9 mouse cellular contexts compared by ENCODE assay signal in the genomic region with DNA sequence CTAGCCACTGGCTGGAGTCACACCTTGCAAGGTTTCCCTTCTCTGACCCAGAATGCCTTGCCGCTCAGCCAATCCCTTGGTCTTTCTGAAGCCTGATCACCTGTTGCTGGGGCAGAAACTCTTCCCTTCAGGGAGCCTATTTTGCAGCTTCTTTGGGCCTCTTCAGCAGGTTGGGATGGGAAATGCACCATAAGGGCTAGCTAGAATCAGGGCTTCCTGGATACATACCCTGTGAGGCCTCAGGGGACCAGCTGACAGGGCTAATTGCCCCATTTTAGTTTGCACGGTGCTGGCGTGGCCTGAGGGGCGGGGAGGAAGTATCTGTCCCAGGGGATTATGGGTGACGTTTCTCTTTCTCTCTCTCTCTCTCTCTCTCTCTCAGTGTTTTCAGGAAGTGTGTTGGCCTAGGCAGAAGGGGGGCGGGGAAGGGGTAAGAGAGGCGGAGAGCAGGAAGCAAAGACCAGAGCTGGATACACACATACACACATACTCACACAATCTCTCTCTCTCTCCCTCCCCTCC. TPM values are rescaled to one million over a fixed set of nuclear protein-coding genes. Genes with fewer than 3 reads are reported as not detected.
A peak's percentile ranks its signal among the peaks of the same experiment; 100 is the strongest.
DNase-seq lines count a peak whose midpoint lies in the region; ATAC-seq and TF ChIP-seq lines count a peak whose summit lies in the region.
"Had no signal": no experiment of that assay in that cellular context is flagged by ENCODE, and none has a peak within 500 bp of the region (broad histone marks: within the 10 kb centered on the region; RNA-seq: fewer than 3 reads in every experiment).

No protein-coding gene starts in this region.

- peaks cover 64% of the 10 kb centered on the region for H3K36me3 ChIP-seq in G1E (replicated peaks)
- H3K36me3 ChIP-seq in intestine, embryonic 14.5 days (ENCODE audit: control insufficient read depth, insufficient read depth, low read length), result no peaks in the 10 kb centered on the region
- H3K36me3 ChIP-seq in liver, embryonic 16.5 days (ENCODE audit: control insufficient read depth, insufficient read depth), result peaks cover 4% of the 10 kb centered on the region; the same call in 1 of the 2 replicates
- no peaks in the 10 kb centered on the region for H3K36me3 ChIP-seq in neural tube, embryonic 13.5 days

- TF ChIP-seq CTCF in G1E (IDR thresholded peaks at IDR 0.05; ENCODE audit: low read depth, low read length), result no peak
- TF ChIP-seq CTCF in cerebellum, adult 2 months (IDR thresholded peaks at IDR 0.05; ENCODE audit: borderline replicate concordance, insufficient read depth, low read depth, low read length), result no peak

- H3K27ac ChIP-seq in intestine, embryonic 14.5 days (ENCODE audit: low read depth), result peak overlapping the region; percentile 87
- peak overlapping the region; percentile 63 for H3K27ac ChIP-seq in liver, embryonic 16.5 days (ENCODE audit: low read length)
- H3K27ac ChIP-seq in neural tube, embryonic 13.5 days (replicated peaks), result no peak overlapping the region
- no peak overlapping the region for H3K27ac ChIP-seq in cerebellum, adult 2 months (ENCODE audit: insufficient read depth, low read length)

- no peaks in the 10 kb centered on the region for H3K9me3 ChIP-seq in G1E (replicated peaks)
- no peaks in the 10 kb centered on the region for H3K9me3 ChIP-seq in intestine, embryonic 14.5 days (ENCODE audit: control insufficient read depth, low read length)
- no peaks in the 10 kb centered on the region for H3K9me3 ChIP-seq in liver, embryonic 16.5 days (replicated peaks; ENCODE audit: control insufficient read depth, low read length)
- no peaks in the 10 kb centered on the region for H3K9me3 ChIP-seq in neural tube, embryonic 13.5 days

- ATAC-seq in G1E (ENCODE audit: extremely low read depth, insufficient number of reproducible peaks, low FRiP score, poor library complexity, severe bottlenecking), result peak; percentile 84
- peak; percentile 82 for ATAC-seq in intestine, embryonic 14.5 days (replicated peaks; ENCODE audit: low FRiP score, low TSS enrichment, low read depth)
- peak; percentile 75 for ATAC-seq in liver, embryonic 16.5 days (ENCODE audit: low read depth)
- ATAC-seq in neural tube, embryonic 13.5 days (ENCODE audit: low read depth), result no peak

- no peaks in the 10 kb centered on the region for H3K27me3 ChIP-seq in G1E (ENCODE audit: insufficient read depth, low read length)
- H3K27me3 ChIP-seq in intestine, embryonic 14.5 days (replicated peaks; ENCODE audit: control insufficient read depth, insufficient read depth, low read length), result no peaks in the 10 kb centered on the region
- no peaks in the 10 kb centered on the region for H3K27me3 ChIP-seq in liver, embryonic 16.5 days (ENCODE audit: control insufficient read depth, insufficient read depth, low read depth, low read length)
- H3K27me3 ChIP-seq in neural tube, embryonic 13.5 days, result no peaks in the 10 kb centered on the region
- H3K27me3 ChIP-seq in cerebellum, adult 2 months (ENCODE audit: control insufficient read depth, insufficient read depth, low read length), result no peaks in the 10 kb centered on the region

- H3K4me3 ChIP-seq in G1E (ENCODE audit: low read depth, low read length), result peak overlapping the region; percentile 64
- H3K4me3 ChIP-seq in intestine, embryonic 14.5 days (ENCODE audit: low read depth, low read length), result peak overlapping the region; percentile 25
- H3K4me3 ChIP-seq in liver, embryonic 16.5 days (ENCODE audit: low read depth, low read length), result peak overlapping the region; percentile 33
- H3K4me3 ChIP-seq in neural tube, embryonic 13.5 days, result no peak overlapping the region
- H3K4me3 ChIP-seq in cerebellum, adult 2 months (replicated peaks; ENCODE audit: insufficient read depth, low read depth, low read length), result no peak overlapping the region

- DNase-seq in G1E (ENCODE audit: low spot score), result peak; percentile 76
- peak; percentile 22 for DNase-seq in c-Kit-positive CD71-positive TER-119-positive erythroid progenitor cells, embryonic 14.5 days (ENCODE audit: low spot score)
- peak; percentile 56 for DNase-seq in gonadal fat pad, adult 2 months (ENCODE audit: low read depth)
- peak; percentile 88 for DNase-seq in intestine, embryonic 14.5 days (ENCODE audit: low spot score)
- peak; percentile 90 for DNase-seq in thymus, postnatal 14 days
- DNase-seq in cerebellum, adult 2 months, result no peak

- peaks cover 47% of the 10 kb centered on the region for H3K4me1 ChIP-seq in G1E (ENCODE audit: insufficient read depth, low read depth, low read length)
- peaks cover 28% of the 10 kb centered on the region; the same call in 1 of the 2 replicates for H3K4me1 ChIP-seq in intestine, embryonic 14.5 days (replicated peaks; ENCODE audit: control insufficient read depth, insufficient read depth, low read length)
- H3K4me1 ChIP-seq in liver, embryonic 16.5 days (ENCODE audit: control insufficient read depth, low read depth, low read length), result peaks cover 25% of the 10 kb centered on the region
- peaks cover 16% of the 10 kb centered on the region; the same call in 1 of the 2 replicates for H3K4me1 ChIP-seq in neural tube, embryonic 13.5 days (replicated peaks)
- H3K4me1 ChIP-seq in cerebellum, adult 2 months (ENCODE audit: control insufficient read depth, insufficient read depth, low read length), result no peaks in the 10 kb centered on the region; the same call in 1 of the 2 replicates

- H3K4me2 ChIP-seq in intestine, embryonic 14.5 days (ENCODE audit: low read length), result peak overlapping the region; percentile 65
- peak overlapping the region; percentile 42 for H3K4me2 ChIP-seq in liver, embryonic 16.5 days (ENCODE audit: low read depth, low read length)
- no peak overlapping the region for H3K4me2 ChIP-seq in neural tube, embryonic 13.5 days

- H3K9ac ChIP-seq in intestine, embryonic 14.5 days (ENCODE audit: low read length), result peak overlapping the region; percentile 55
- H3K9ac ChIP-seq in liver, embryonic 16.5 days (ENCODE audit: low read depth, low read length), result no peak overlapping the region; the same call in 1 of the 2 replicates
- peak overlapping the region; percentile 23; the same call in 1 of the 2 replicates for H3K9ac ChIP-seq in neural tube, embryonic 13.5 days

- TF ChIP-seq POLR2A in cerebellum, adult 2 months (IDR thresholded peaks at IDR 0.05; ENCODE audit: borderline replicate concordance, insufficient read depth, low read length), result no peak

- 8% methylated on average over 7 of the region's 7 CpGs for WGBS in intestine, embryonic 14.5 days
- 10% methylated on average over 7 of the region's 7 CpGs for whole genome bisulfite sequencing in liver, embryonic 16.5 days (ENCODE audit: insufficient replicate concordance)
- WGBS in neural tube, embryonic 13.5 days, result 28% methylated on average over 6 of the region's 7 CpGs
- WGBS in cerebellum, adult 2 months, result 68% methylated on average over 7 of the region's 7 CpGs

RNA-seq across cellular contexts. Expression of gene Arap1, which starts 29.9 kb away (rescaled TPM):
- total RNA-seq in G1E (2014; fragmentation: Nextera tagmentation) (39.7 and 67.6 TPM in 2 replicates), G1E (2017) (102 and 115 TPM in 2 replicates)
- 55.1 and 62.0 TPM in 2 replicates for polyA plus RNA-seq in G1E (2012)
- polyA plus RNA-seq in gonadal fat pad, adult 2 months (2012; rRNA removed), result 90.0 and 90.6 TPM in 2 replicates
- 70.1 and 72.1 TPM in 2 replicates for polyA plus RNA-seq in intestine, embryonic 14.5 days (2014; fragmentation: Nextera tagmentation; extraction: Ambion mirVana)
- polyA plus RNA-seq in liver, embryonic 16.5 days (2015; fragmentation: Nextera tagmentation; extraction: Ambion mirVana), result 17.3 and 22.5 TPM in 2 replicates
- 11.2 and 11.3 TPM in 2 replicates for polyA plus RNA-seq in neural tube, embryonic 13.5 days (2015; fragmentation: Nextera tagmentation; extraction: Ambion mirVana)
- polyA plus RNA-seq in cerebellum, adult 2 months (2012; rRNA removed), result 41.8 and 44.8 TPM in 2 replicates

RNA-seq across cellular contexts. Expression of gene Gm45837, which starts 32.9 kb away (rescaled TPM):
- total RNA-seq in G1E (2014; fragmentation: Nextera tagmentation) (not detected in 2 replicates), G1E (2017) (not detected in 2 replicates)
- 0.02 and 0.03 TPM in 2 replicates for polyA plus RNA-seq in G1E (2012)
- not detected in 2 replicates for polyA plus RNA-seq in gonadal fat pad, adult 2 months (2012; rRNA removed)
- polyA plus RNA-seq in intestine, embryonic 14.5 days (2014; fragmentation: Nextera tagmentation; extraction: Ambion mirVana), result 3.9 TPM in 1 of 2 replicates, not detected in the other
- polyA plus RNA-seq in liver, embryonic 16.5 days (2015; fragmentation: Nextera tagmentation; extraction: Ambion mirVana), result 4.0 TPM in 1 of 2 replicates, not detected in the other
- not detected in 2 replicates for polyA plus RNA-seq in neural tube, embryonic 13.5 days (2015; fragmentation: Nextera tagmentation; extraction: Ambion mirVana)
- polyA plus RNA-seq in cerebellum, adult 2 months (2012; rRNA removed), result 0.52 and 1.2 TPM in 2 replicates
- total RNA-seq: gastrocnemius, postnatal 4 days had no signal

RNA-seq across cellular contexts. Expression of gene Pde2a, which starts 43.7 kb away (rescaled TPM):
- not detected in 2 replicates for total RNA-seq in G1E (2014; fragmentation: Nextera tagmentation)
- 0.12 and 0.55 TPM in 2 replicates for total RNA-seq in G1E (2017)
- polyA plus RNA-seq in G1E (2012), result not detected in 2 replicates
- polyA plus RNA-seq in gonadal fat pad, adult 2 months (2012; rRNA removed), result 33.9 and 34.6 TPM in 2 replicates
- 16.4 and 20.0 TPM in 2 replicates for polyA plus RNA-seq in intestine, embryonic 14.5 days (2014; fragmentation: Nextera tagmentation; extraction: Ambion mirVana)
- polyA plus RNA-seq in liver, embryonic 16.5 days (2015; fragmentation: Nextera tagmentation; extraction: Ambion mirVana), result 14.3 and 14.6 TPM in 2 replicates
- 43.6 TPM in 2 replicates for polyA plus RNA-seq in neural tube, embryonic 13.5 days (2015; fragmentation: Nextera tagmentation; extraction: Ambion mirVana)
- polyA plus RNA-seq in cerebellum, adult 2 months (2012; rRNA removed), result 26.6 and 29.6 TPM in 2 replicates

Comparison
In these comparisons a context has a peak if more than half of its experiments do, and no peak if none do; other contexts are left out.
1. DNase-seq: peak in G1E (single experiment), c-Kit-positive CD71-positive TER-119-positive erythroid progenitor cells, embryonic 14.5 days (single experiment), gonadal fat pad, adult 2 months (single experiment), intestine, embryonic 14.5 days (single experiment) and thymus, postnatal 14 days (single experiment); none in cerebellum, adult 2 months (0 of 2).
2. H3K4me3 ChIP-seq: peak in G1E (single experiment), intestine, embryonic 14.5 days (single experiment) and liver, embryonic 16.5 days (single experiment); none in neural tube, embryonic 13.5 days (single experiment) and cerebellum, adult 2 months (single experiment).
3. H3K27ac ChIP-seq: peak in intestine, embryonic 14.5 days (single experiment) and liver, embryonic 16.5 days (single experiment); none in neural tube, embryonic 13.5 days (single experiment) and cerebellum, adult 2 months (single experiment).
4. RNA of gene Pde2a, which starts 43.7 kb away (polyA plus RNA-seq): 43.6 TPM in neural tube, embryonic 13.5 days, 33.9 to 34.6 TPM in gonadal fat pad, adult 2 months, 26.6 to 29.6 TPM in cerebellum, adult 2 months, 16.4 to 20.0 TPM in intestine, embryonic 14.5 days and 14.3 to 14.6 TPM in liver, embryonic 16.5 days; not detected in G1E; every median in the first group is over 10 times any median in the second.